Mouse (Mus musculus): ENCODE measurements at regions not wholly inside any gene's neighbourhood (a gene's known extent, or its start where the extent isn't known, plus 50 kb on each side); places are given as distances from the start of the nearest gene placed in this dataset.

DNA sequence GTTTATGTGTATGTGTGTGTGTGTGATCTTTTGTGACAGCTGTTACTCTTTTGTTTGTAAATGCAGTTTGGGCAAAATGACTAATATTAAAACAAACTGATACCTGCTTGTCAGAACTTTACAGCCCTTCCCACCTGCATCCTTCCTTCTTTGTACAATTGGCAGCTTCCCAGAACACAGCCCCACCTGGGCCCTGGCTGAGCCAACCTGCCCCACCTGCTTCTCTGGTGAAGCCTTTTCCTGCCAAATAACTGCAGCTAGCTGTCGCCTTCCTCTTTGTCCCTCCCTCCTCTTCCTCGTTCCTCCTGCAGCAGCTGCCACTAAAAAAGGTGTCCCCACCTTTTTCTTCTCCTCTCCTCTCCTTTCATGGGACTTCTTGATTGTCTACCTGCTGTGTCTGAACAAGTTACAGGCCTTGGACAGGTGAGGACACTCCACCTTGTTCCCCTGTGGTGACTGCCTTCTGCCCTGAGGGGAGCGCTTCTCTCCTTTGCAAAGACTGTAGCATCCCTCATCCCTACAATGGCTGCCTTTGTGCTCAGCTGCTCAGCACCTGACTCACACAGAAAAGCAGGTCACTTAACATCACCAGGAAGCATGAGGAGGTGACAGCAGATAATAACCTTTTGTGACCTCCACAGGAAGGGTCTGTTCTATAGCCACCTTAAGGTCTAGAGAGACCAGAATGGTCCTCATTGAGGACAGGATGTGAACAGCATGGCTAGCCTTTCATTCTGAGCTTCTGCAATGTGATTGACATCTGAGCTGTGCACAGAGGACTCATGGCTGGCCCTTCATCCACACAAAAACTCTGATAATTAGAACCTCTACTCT lies 295.2 kb downstream of the Epha4 start:
- no peak for ATAC-seq (replicated peaks; ENCODE audit: poor library complexity, severe bottlenecking)

GRCm38 (mm10) chr1:77220322-77220590 lies 294.6 kb downstream of the Epha4 start:
- no peak for ATAC-seq (replicated peaks; ENCODE audit: poor library complexity, severe bottlenecking)

DNA sequence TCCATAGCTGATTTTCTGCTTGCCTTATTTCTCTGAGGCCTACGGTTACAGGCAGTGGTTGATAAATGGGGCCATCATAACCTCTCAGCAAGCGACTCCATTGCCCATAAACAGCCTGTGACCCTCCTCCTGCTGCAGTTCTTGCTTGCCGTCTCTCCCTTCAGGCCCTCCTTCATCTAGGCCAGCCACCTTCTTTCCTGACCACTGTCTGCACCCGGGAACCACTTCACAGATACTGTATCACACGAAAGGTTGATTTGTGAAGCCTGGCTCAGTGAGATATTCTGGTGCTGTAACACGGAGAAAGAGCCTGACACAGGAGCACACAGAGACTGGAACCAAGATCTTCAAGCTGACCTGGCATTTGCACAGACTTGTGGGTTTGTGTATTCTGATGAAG lies 294.1 kb downstream of the Epha4 start:
- no peak for ATAC-seq (replicated peaks; ENCODE audit: poor library complexity, severe bottlenecking)

DNA sequence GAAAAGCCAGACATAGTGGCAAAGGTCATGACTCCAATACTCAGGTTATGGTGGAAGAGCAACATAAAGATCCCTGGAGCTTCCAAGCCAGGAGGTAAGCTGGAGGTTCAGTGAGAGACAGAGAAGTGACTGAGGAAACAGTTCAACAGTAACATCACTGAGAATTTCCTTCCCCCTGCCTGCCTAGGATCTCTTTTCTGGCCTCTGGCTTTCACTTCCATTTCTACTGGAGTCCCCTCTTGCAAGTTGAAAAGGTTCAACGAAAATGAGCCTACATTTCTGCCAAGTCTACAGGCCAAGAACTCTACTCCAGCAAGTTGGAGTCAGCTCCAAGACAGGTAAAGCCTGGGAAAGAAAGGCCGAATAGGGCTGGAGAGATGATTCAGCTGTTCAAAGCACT lies 293.0 kb downstream of the Epha4 start:
- peak; percentile 66 for ATAC-seq (replicated peaks; ENCODE audit: poor library complexity, severe bottlenecking)

GRCm38 (mm10) chr1:77226546-77226945 lies 288.3 kb downstream of the Epha4 start:
- no peak for ATAC-seq (replicated peaks; ENCODE audit: poor library complexity, severe bottlenecking)

GRCm38 (mm10) chr1:77226991-77227515 lies 287.8 kb downstream of the Epha4 start:
- peak; percentile 79 for ATAC-seq (replicated peaks; ENCODE audit: poor library complexity, severe bottlenecking)

GRCm38 (mm10) chr1:77227800-77228199 lies 287.1 kb downstream of the Epha4 start:
- ATAC-seq (replicated peaks; ENCODE audit: poor library complexity, severe bottlenecking): peak; percentile 68

- no peak for ATAC-seq (replicated peaks; ENCODE audit: poor library complexity, severe bottlenecking)
These were observed 285.3 kb downstream of the Epha4 start for GRCm38 (mm10) chr1:77229561-77229960.

GRCm38 (mm10) chr1:77233010-77233409 lies 281.9 kb downstream of the Epha4 start:
- no peak for ATAC-seq (replicated peaks; ENCODE audit: poor library complexity, severe bottlenecking)

DNA sequence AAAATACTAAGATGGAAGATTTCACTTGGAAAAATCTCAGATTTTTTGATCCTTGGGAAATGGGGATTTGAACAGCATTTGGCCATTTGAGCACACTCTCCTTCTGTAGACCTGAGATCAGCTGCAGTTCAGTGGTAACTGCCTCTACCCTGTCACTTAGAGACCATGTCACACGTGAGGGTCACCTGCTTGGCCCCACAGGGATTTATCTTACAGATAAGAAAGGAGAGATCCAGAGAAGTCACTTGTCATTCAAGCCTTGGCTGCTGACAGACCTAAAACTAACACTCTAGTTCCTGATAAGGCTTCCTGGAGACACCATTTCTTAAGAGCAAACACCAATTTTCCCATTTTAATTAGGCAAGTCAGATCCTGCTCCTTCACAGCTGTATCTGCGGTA lies 270.2 kb downstream of the Epha4 start:
- ATAC-seq (replicated peaks; ENCODE audit: poor library complexity, severe bottlenecking): no peak

DNA sequence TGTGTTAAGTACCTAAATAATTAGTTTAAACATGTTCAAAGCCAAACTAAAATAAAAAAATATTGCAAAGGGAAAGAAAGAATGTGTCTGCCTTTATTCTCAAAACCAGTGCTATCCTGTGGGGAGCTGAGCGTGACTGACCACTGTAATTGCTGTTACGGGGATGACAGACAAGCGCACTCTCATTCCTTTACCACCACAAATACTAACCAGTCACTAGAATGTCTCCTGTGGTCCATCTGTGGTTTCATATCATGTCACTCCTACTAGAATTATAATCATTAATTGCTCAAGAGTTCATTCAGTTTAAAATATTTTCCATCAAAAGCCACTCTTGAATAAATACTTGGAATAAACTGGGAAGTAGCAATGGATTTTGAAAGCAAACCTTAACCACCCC lies 268.8 kb downstream of the Epha4 start:
- ATAC-seq (replicated peaks; ENCODE audit: poor library complexity, severe bottlenecking): no peak

- no peak for ATAC-seq (replicated peaks; ENCODE audit: poor library complexity, severe bottlenecking)
These were observed 260.6 kb downstream of the Epha4 start for GRCm38 (mm10) chr1:77254276-77254675.

GRCm38 (mm10) chr1:77256115-77256842 lies 258.6 kb downstream of the Epha4 start:
- no peak for ATAC-seq (replicated peaks; ENCODE audit: poor library complexity, severe bottlenecking)

GRCm38 (mm10) chr1:77258730-77259310 lies 256.1 kb downstream of the Epha4 start:
- no peak for ATAC-seq (replicated peaks; ENCODE audit: poor library complexity, severe bottlenecking)

- ATAC-seq (replicated peaks; ENCODE audit: poor library complexity, severe bottlenecking): no peak
These were observed 255.1 kb downstream of the Epha4 start for GRCm38 (mm10) chr1:77259789-77260188.

DNA sequence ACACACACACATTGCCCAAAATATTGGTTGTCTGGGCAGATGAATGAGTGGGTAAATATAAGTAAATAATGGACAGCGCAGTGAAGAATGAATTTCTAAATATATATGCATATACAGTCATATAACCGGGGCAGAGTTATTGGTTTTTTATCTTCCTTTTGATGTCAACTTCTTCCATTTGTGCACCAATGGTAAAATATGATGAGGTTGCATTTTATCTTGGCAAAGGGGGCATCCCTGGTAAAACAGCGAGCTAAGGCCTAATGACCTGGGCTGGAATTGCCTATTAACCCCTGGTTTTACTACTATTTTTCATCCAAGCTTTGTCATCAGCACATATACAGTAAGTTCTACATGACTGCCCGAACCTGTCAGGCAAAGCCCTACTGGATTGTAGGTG lies 253.2 kb downstream of the Epha4 start:
- ATAC-seq (replicated peaks; ENCODE audit: poor library complexity, severe bottlenecking): no peak

- ATAC-seq (replicated peaks; ENCODE audit: poor library complexity, severe bottlenecking): no peak
These were observed 249.2 kb downstream of the Epha4 start for GRCm38 (mm10) chr1:77265677-77266076.

DNA sequence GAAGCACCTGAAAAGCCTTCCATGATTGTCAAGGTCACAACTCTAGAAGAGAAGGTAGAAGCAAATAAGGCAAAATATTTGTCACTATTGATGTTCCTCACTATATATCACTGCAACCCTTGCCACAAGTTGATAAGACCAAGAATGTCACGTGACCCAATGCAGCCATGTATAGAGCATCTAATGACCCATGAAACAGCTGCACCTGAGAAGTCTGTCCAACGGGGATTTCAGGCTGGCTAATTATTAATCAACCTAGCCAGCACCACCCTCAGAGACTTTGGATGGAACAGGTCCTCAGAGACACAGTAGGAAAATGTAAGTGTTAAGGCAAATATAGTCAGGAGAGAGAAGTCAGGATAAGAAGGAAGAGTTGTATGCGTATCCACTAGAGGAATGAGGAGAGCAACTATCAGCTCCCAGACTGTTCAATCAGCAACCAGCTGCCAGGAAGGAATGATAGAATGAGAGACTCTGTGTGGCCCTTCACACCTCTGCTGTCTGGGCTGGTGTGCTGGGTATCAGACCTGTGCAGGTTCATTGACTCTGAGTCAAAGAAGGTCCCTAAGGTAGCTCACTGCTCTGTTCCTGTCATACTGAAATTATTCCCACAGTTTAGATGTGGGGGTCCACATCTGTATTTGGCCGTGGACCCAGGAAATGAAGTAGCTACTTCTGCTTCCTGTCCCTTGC lies 247.4 kb downstream of the Epha4 start:
- ATAC-seq (replicated peaks; ENCODE audit: poor library complexity, severe bottlenecking): no peak

- no peak for ATAC-seq (replicated peaks; ENCODE audit: poor library complexity, severe bottlenecking)
These were observed 239.6 kb downstream of the Epha4 start for GRCm38 (mm10) chr1:77275297-77275696.

- ATAC-seq (replicated peaks; ENCODE audit: poor library complexity, severe bottlenecking): peak; percentile 84
These were observed 235.3 kb downstream of the Epha4 start for GRCm38 (mm10) chr1:77279566-77279965.

All from granulocyte monocyte progenitor cell, adult 5-6 weeks (primary cell).